Mouse (Mus musculus): ENCODE measurements around the gene AC129217.1. TPM values are rescaled to one million over a fixed set of nuclear protein-coding genes. Genes with fewer than 3 reads are reported as not detected.
A peak's percentile ranks its signal among the peaks of the same experiment; 100 is the strongest.

The AC129217.1 gene
- total and polyA plus RNA-seq, 2 experiments: 8.2 TPM; not detected in 1

DNA sequence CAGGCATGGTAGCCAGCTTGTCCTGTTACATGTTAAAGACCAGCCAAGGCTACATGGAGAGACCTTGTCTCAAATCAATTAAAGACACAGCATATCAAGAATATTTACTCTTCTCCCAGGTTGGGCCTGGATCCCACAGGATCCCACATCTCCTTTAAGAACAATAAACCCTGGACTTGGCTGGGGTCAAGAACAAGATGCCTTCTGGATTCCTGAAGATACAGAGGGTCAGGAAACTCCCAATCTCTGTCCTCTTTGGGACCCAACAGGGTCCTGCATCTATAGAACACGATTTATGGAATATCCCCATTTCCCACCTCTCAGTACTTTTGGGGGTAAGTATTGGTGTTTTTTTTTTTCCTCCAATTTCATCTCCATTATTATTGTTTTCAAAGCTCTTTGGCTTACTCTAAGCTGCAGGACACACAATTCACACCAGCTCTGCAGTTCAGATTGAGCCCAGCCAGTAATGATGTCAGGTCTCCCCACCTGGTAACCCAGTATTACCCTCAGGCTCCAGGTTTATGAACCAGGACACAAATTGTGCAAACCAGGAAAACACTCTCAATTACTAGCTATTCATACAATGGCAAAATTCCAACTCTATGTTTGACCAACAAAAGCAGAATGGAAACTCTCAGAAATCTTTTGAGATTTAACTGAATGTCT, 57.5 kb downstream of the AC129217.1 start:
- peak; percentile 55 for DNase-seq (ENCODE audit: extremely low read depth, low read depth, low spot score)
- H3K27ac ChIP-seq (replicated peaks; ENCODE audit: insufficient read depth, low read depth, low read length): no peak overlapping the region
- no peak overlapping the region for H3K9ac ChIP-seq (ENCODE audit: low read depth, low read length)
- no peak overlapping the region for H3K4me3 ChIP-seq (ENCODE audit: insufficient read depth, low read depth, low read length)
- no peaks in the 10 kb centered on the region for H3K27me3 ChIP-seq (ENCODE audit: control insufficient read depth, insufficient read depth, low read length)
- H3K36me3 ChIP-seq (ENCODE audit: control insufficient read depth, insufficient read depth, low read length): peaks cover 3% of the 10 kb centered on the region; the same call in 1 of the 2 replicates
- peaks cover 3% of the 10 kb centered on the region; the same call in 1 of the 2 replicates for H3K79me2 ChIP-seq (ENCODE audit: control insufficient read depth, insufficient read depth, low read length)
- no peak for TF ChIP-seq CTCF (IDR thresholded peaks at IDR 0.05; ENCODE audit: low read depth, low read length)
- TF ChIP-seq POLR2A (IDR thresholded peaks at IDR 0.05; ENCODE audit: extremely low read depth, insufficient read depth, low read length): no peak
- WGBS: 26% methylated on average over 1 of the region's 1 CpGs
- H3K4me1 ChIP-seq (ENCODE audit: control insufficient read depth, insufficient read depth, low read length): peaks cover 7% of the 10 kb centered on the region

DNA sequence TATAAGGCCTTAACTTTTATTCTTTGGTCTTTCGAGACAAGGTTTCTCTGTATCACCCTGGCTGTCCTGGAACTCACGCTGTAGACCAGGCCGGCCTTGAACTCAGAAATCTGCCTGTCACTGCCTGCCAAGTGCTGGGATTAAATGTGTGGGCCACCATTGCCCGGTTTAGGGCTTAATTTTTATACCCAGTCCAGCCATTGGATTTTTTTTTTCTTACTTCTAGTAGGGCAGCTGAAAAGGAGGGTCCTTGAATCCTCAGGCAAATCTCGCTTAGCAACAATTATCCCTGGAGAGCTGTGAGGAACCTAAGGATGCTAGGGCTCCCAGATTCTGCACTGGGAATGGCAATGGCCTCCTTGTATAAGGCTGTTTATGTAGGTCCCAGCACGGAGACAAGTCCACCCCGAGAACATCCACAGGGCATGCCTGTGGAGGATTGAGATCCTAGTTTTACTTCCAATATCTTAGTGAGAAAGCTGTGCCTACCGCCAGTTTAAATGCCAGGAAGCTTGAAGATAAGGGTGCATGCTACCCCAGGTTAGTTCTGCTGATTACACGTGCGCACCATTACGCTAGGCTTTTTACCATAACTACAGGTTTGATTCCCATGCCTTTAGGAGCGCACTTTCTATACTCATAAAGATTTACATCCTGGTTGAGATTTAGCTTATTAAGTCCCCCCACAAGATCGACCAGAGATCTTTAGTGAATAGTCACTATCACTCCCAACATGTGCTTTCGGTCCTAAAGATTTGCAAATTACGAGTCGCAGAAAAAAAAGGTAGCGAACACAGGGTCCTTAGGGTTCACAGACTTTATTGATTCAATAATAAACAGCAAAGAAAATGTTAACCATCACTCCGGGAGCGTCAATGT, 58.3 kb downstream of the AC129217.1 start:
- Histone ChIP-seq H3K36me3 (ENCODE audit: control insufficient read depth, insufficient read depth, low read length) (peaks cover 3% of the 10 kb centered on the region; the same call in 1 of the 2 replicates), H3K27ac (replicated peaks; ENCODE audit: insufficient read depth, low read depth, low read length) (peak overlapping the region; percentile 72), H3K79me2 (ENCODE audit: control insufficient read depth, insufficient read depth, low read length) (peaks cover 3% of the 10 kb centered on the region; the same call in 1 of the 2 replicates), H3K4me3 (ENCODE audit: insufficient read depth, low read depth, low read length) (peak overlapping the region; percentile 82), H3K9ac (ENCODE audit: low read depth, low read length) (peak overlapping the region; percentile 83), H3K4me1 (ENCODE audit: control insufficient read depth, insufficient read depth, low read length) (peaks cover 7% of the 10 kb centered on the region), H3K27me3 (ENCODE audit: control insufficient read depth, insufficient read depth, low read length) (no peaks in the 10 kb centered on the region)
- TF ChIP-seq CTCF (IDR thresholded peaks at IDR 0.05; ENCODE audit: low read depth, low read length) (no peak), POLR2A (IDR thresholded peaks at IDR 0.05; ENCODE audit: extremely low read depth, insufficient read depth, low read length) (no peak)
- 11% methylated on average over 19 of the region's 19 CpGs for WGBS
- DNase-seq (ENCODE audit: extremely low read depth, low read depth, low spot score): peak; percentile 27

DNA sequence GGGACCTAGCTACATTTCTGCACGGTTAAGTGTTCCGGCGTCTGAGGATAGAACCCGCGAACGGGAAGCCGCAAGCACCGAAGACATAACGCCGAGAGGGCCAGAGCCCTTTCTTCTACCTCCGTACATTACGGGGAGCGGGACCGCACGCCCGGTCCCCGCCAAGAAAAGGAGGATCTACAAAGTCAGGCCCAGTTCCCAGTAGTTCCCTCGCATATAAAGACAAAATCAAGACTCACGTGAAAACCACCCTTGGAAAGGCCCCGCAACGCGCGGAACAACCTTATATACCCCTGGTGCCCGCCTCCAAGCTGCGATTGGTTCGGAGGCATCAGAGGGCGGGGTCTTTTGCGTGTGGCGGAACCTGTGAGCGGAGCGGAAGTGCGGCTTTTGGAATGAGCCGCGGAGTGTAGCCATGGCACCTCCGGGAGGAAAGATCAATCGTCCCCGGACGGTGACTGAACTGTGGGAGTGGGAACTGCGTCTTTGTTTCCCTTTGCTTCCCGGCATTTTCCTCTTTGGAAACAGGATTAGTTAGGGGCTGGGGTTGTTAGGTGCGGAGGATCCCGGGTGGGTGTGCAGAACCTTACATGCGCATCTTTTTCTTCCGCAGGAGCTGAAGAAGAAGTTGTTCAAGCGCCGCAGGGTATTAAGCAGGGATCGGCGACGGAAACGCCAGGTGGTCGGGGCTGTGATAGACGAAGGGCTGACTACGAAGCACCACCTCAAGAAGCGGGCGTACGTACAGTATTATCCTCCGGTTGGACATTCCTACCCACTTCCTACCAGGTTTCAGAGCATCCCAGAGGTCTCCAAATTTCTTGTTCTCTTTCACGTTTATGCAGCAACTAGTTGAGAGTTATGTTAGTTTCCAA, 59.2 kb downstream of the AC129217.1 start, which contains the start of the genes 1810009A15Rik and Gm49416:
TSS of gene 1810009A15Rik (plus strand) at position 343 of the 875 bp plus-strand sequence.
TSS of gene Gm49416 (plus strand) at position 416 of the 875 bp plus-strand sequence.
- H3K4me1 ChIP-seq (ENCODE audit: control insufficient read depth, insufficient read depth, low read length): peaks cover 7% of the 10 kb centered on the region
- peak; percentile 63; the same call in 1 of the 2 replicates for TF ChIP-seq POLR2A (IDR thresholded peaks at IDR 0.05; ENCODE audit: extremely low read depth, insufficient read depth, low read length)
- no peak for TF ChIP-seq CTCF (IDR thresholded peaks at IDR 0.05; ENCODE audit: low read depth, low read length)
- peak; percentile 88 for DNase-seq (ENCODE audit: extremely low read depth, low read depth, low spot score)
- peaks cover 3% of the 10 kb centered on the region; the same call in 1 of the 2 replicates for H3K36me3 ChIP-seq (ENCODE audit: control insufficient read depth, insufficient read depth, low read length)
- under 1% methylated on average over 58 of the region's 58 CpGs for WGBS
- peak within 1 kb of the TSS; percentile 72 for H3K27ac ChIP-seq (replicated peaks; ENCODE audit: insufficient read depth, low read depth, low read length)
- peak within 1 kb of the TSS; percentile 82 for H3K4me3 ChIP-seq (ENCODE audit: insufficient read depth, low read depth, low read length)
- peak within 1 kb of the TSS; percentile 84 for H3K9ac ChIP-seq (ENCODE audit: low read depth, low read length)
- peaks cover 5% of the 10 kb centered on the region; the same call in 1 of the 2 replicates for H3K79me2 ChIP-seq (ENCODE audit: control insufficient read depth, insufficient read depth, low read length)
- H3K27me3 ChIP-seq (ENCODE audit: control insufficient read depth, insufficient read depth, low read length): no peaks in the 10 kb centered on the region

Other genes with a start within 250 kb of the AC129217.1 start
Only the 30 nearest of the 33 such genes appear.
- 30.2 and 37.6 TPM in 2 replicates for gene Slc3a2, start 106.4 kb upstream of the AC129217.1 start, total RNA-seq (2014; rRNA removed)
- 62.9 and 71.6 TPM in 2 replicates for gene Slc3a2, start 106.4 kb upstream of the AC129217.1 start, polyA plus RNA-seq (2012; rRNA removed)
- 12.5 and 16.6 TPM in 2 replicates for gene Wdr74, start 93.9 kb upstream of the AC129217.1 start, total RNA-seq (2014; rRNA removed)
- gene Wdr74, start 93.9 kb upstream of the AC129217.1 start, polyA plus RNA-seq (2012; rRNA removed): 23.8 and 28.9 TPM in 2 replicates
- 0.83 TPM in 1 of 2 replicates, not detected in the other for gene 1700092M07Rik, start 89.1 kb upstream of the AC129217.1 start, total RNA-seq (2014; rRNA removed)
- not detected in 2 replicates for gene 1700092M07Rik, start 89.1 kb upstream of the AC129217.1 start, polyA plus RNA-seq (2012; rRNA removed)
- gene Stx5a, start 88.4 kb upstream of the AC129217.1 start, total RNA-seq (2014; rRNA removed): 43.5 and 46.8 TPM in 2 replicates
- 42.0 and 62.1 TPM in 2 replicates for gene Stx5a, start 88.4 kb upstream of the AC129217.1 start, polyA plus RNA-seq (2012; rRNA removed)
- gene Nxf1, start 72.7 kb upstream of the AC129217.1 start, total RNA-seq (2014; rRNA removed): 16.2 and 22.3 TPM in 2 replicates
- 27.3 and 43.1 TPM in 2 replicates for gene Nxf1, start 72.7 kb upstream of the AC129217.1 start, polyA plus RNA-seq (2012; rRNA removed)
- 50.3 and 66.9 TPM in 2 replicates for gene Tmem223, start 58.8 kb upstream of the AC129217.1 start, total RNA-seq (2014; rRNA removed)
- gene Tmem223, start 58.8 kb upstream of the AC129217.1 start, polyA plus RNA-seq (2012; rRNA removed): 93.1 and 122 TPM in 2 replicates
- 28.4 and 29.8 TPM in 2 replicates for gene Tmem179b, start 55.3 kb upstream of the AC129217.1 start, total RNA-seq (2014; rRNA removed)
- 68.8 and 85.1 TPM in 2 replicates for gene Tmem179b, start 55.3 kb upstream of the AC129217.1 start, polyA plus RNA-seq (2012; rRNA removed)
- gene Taf6l, start 43.4 kb upstream of the AC129217.1 start, total RNA-seq (2014; rRNA removed): 4.7 and 5.2 TPM in 2 replicates
- gene Taf6l, start 43.4 kb upstream of the AC129217.1 start, polyA plus RNA-seq (2012; rRNA removed): 5.1 and 5.3 TPM in 2 replicates
- 25.2 and 26.6 TPM in 2 replicates for gene Polr2g, start 31.2 kb upstream of the AC129217.1 start, total RNA-seq (2014; rRNA removed)
- gene Polr2g, start 31.2 kb upstream of the AC129217.1 start, polyA plus RNA-seq (2012; rRNA removed): 12.9 and 13.2 TPM in 2 replicates
- 0.20 and 0.37 TPM in 2 replicates for gene Zbtb3, start 27.2 kb upstream of the AC129217.1 start, total RNA-seq (2014; rRNA removed)
- 0.31 and 0.43 TPM in 2 replicates for gene Zbtb3, start 27.2 kb upstream of the AC129217.1 start, polyA plus RNA-seq (2012; rRNA removed)
- 15.6 and 18.5 TPM in 2 replicates for gene Ttc9c, start 10.4 kb upstream of the AC129217.1 start, total RNA-seq (2014; rRNA removed)
- gene Ttc9c, start 10.4 kb upstream of the AC129217.1 start, polyA plus RNA-seq (2012; rRNA removed): 8.1 and 8.3 TPM in 2 replicates
- 19.5 and 19.6 TPM in 2 replicates for gene Hnrnpul2, start 9.8 kb upstream of the AC129217.1 start, total RNA-seq (2014; rRNA removed)
- 11.2 and 11.6 TPM in 2 replicates for gene Hnrnpul2, start 9.8 kb upstream of the AC129217.1 start, polyA plus RNA-seq (2012; rRNA removed)
- 27.7 and 30.5 TPM in 2 replicates for gene Bscl2, start 7.7 kb downstream of the AC129217.1 start, total RNA-seq (2014; rRNA removed)
- 131 and 137 TPM in 2 replicates for gene Bscl2, start 7.7 kb downstream of the AC129217.1 start, polyA plus RNA-seq (2012; rRNA removed)
- not detected in 2 replicates for gene Gng3, start 9.4 kb downstream of the AC129217.1 start, total RNA-seq (2014; rRNA removed)
- gene Gng3, start 9.4 kb downstream of the AC129217.1 start, polyA plus RNA-seq (2012; rRNA removed): 0.05 TPM in 1 of 2 replicates, not detected in the other
- gene Lrrn4cl, start 21.0 kb downstream of the AC129217.1 start, total RNA-seq (2014; rRNA removed): 0.07 and 0.09 TPM in 2 replicates
- gene Lrrn4cl, start 21.0 kb downstream of the AC129217.1 start, polyA plus RNA-seq (2012; rRNA removed): 0.06 and 0.07 TPM in 2 replicates
- gene Ubxn1, start 41.7 kb downstream of the AC129217.1 start, total RNA-seq (2014; rRNA removed): 82.7 and 88.4 TPM in 2 replicates
- gene Ubxn1, start 41.7 kb downstream of the AC129217.1 start, polyA plus RNA-seq (2012; rRNA removed): 128 and 133 TPM in 2 replicates
- 21.3 and 27.7 TPM in 2 replicates for gene Uqcc3, start 51.1 kb downstream of the AC129217.1 start, total RNA-seq (2014; rRNA removed)
- 32.6 and 38.8 TPM in 2 replicates for gene Uqcc3, start 51.1 kb downstream of the AC129217.1 start, polyA plus RNA-seq (2012; rRNA removed)
- gene Lbhd1, start 54.0 kb downstream of the AC129217.1 start, total RNA-seq (2014; rRNA removed): 2.5 and 3.4 TPM in 2 replicates
- gene Lbhd1, start 54.0 kb downstream of the AC129217.1 start, polyA plus RNA-seq (2012; rRNA removed): 1.2 and 1.3 TPM in 2 replicates
- not detected in 2 replicates for gene Gm49403, start 54.2 kb downstream of the AC129217.1 start, total RNA-seq (2014; rRNA removed)
- not detected in 2 replicates for gene Gm49403, start 54.2 kb downstream of the AC129217.1 start, polyA plus RNA-seq (2012; rRNA removed)
- gene 1810009A15Rik, start 59.1 kb downstream of the AC129217.1 start, total RNA-seq (2014; rRNA removed): 23.5 and 34.0 TPM in 2 replicates
- 10.8 and 13.6 TPM in 2 replicates for gene 1810009A15Rik, start 59.1 kb downstream of the AC129217.1 start, polyA plus RNA-seq (2012; rRNA removed)
- gene Gm49416, start 59.2 kb downstream of the AC129217.1 start, total RNA-seq (2014; rRNA removed): 3.4 TPM in 1 of 2 replicates, not detected in the other
- 1.1 TPM in 1 of 2 replicates, not detected in the other for gene Gm49416, start 59.2 kb downstream of the AC129217.1 start, polyA plus RNA-seq (2012; rRNA removed)
- gene Ints5, start 63.2 kb downstream of the AC129217.1 start, total RNA-seq (2014; rRNA removed): 3.8 and 5.6 TPM in 2 replicates
- gene Ints5, start 63.2 kb downstream of the AC129217.1 start, polyA plus RNA-seq (2012; rRNA removed): 13.2 and 15.9 TPM in 2 replicates
- 111 and 132 TPM in 2 replicates for gene Ganab, start 68.3 kb downstream of the AC129217.1 start, total RNA-seq (2014; rRNA removed)
- gene Ganab, start 68.3 kb downstream of the AC129217.1 start, polyA plus RNA-seq (2012; rRNA removed): 127 and 140 TPM in 2 replicates
- 16.8 and 22.6 TPM in 2 replicates for gene B3gat3, start 90.6 kb downstream of the AC129217.1 start, total RNA-seq (2014; rRNA removed)
- 88.7 and 101 TPM in 2 replicates for gene B3gat3, start 90.6 kb downstream of the AC129217.1 start, polyA plus RNA-seq (2012; rRNA removed)
- 1.7 and 2.3 TPM in 2 replicates for gene Rom1, start 99.6 kb downstream of the AC129217.1 start, total RNA-seq (2014; rRNA removed)
- 5.0 and 7.8 TPM in 2 replicates for gene Rom1, start 99.6 kb downstream of the AC129217.1 start, polyA plus RNA-seq (2012; rRNA removed)
- 7.4 and 7.9 TPM in 2 replicates for gene Eml3, start 99.8 kb downstream of the AC129217.1 start, total RNA-seq (2014; rRNA removed)
- gene Eml3, start 99.8 kb downstream of the AC129217.1 start, polyA plus RNA-seq (2012; rRNA removed): 20.2 and 26.2 TPM in 2 replicates
- gene Mta2, start 112.1 kb downstream of the AC129217.1 start, total RNA-seq (2014; rRNA removed): 25.6 and 27.1 TPM in 2 replicates
- gene Mta2, start 112.1 kb downstream of the AC129217.1 start, polyA plus RNA-seq (2012; rRNA removed): 11.2 and 12.1 TPM in 2 replicates
- gene Tut1, start 124.1 kb downstream of the AC129217.1 start, total RNA-seq (2014; rRNA removed): 6.0 and 6.2 TPM in 2 replicates
- gene Tut1, start 124.1 kb downstream of the AC129217.1 start, polyA plus RNA-seq (2012; rRNA removed): 9.6 and 14.6 TPM in 2 replicates
- gene Eef1g, start 137.3 kb downstream of the AC129217.1 start, total RNA-seq (2014; rRNA removed): 101 and 117 TPM in 2 replicates
- 99.1 and 107 TPM in 2 replicates for gene Eef1g, start 137.3 kb downstream of the AC129217.1 start, polyA plus RNA-seq (2012; rRNA removed)
- 10.3 and 10.9 TPM in 2 replicates for gene Ahnak, start 159.5 kb downstream of the AC129217.1 start, total RNA-seq (2014; rRNA removed)
- 0.90 and 1.2 TPM in 2 replicates for gene Ahnak, start 159.5 kb downstream of the AC129217.1 start, polyA plus RNA-seq (2012; rRNA removed)

Measured in liver, adult 2 months (tissue).